Mouse (Mus musculus) layer of hippocampus, adult 11-12 months (tissue): ENCODE results near the gene Syt8.

Source experiments
- DNase-seq: peaks from one replicate; pipeline ENCODE4 v3.0.0; 2022; ENCODE audit warnings: low spot score

Syt8 gene

DNA sequence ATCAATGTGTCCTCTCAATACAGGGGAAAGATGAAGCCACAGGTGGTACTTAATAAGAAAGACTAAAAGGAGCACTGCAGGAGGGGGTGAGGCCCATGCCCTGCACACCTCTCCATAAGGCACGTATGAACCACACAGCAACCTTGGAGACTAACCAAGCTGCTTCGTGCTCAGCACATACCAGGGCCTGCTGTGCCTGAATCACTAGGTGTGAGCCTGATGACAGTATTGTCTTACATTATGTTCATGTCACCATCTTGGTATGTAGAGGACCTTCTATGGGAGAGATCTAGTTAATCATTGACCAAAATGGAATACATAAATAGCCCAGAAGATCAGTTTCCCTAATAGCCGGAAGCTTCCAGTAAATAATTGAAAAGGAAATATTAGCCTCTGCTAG is 25.0 kb upstream of the Syt8 start:
- DNase-seq, result no peak

GRCm38 (mm10) chr7:142413285-142413684 is 21.4 kb upstream of the Syt8 start:
- DNase-seq, result no peak

- no peak for DNase-seq
Measured at GRCm38 (mm10) chr7:142415314-142415713, 19.3 kb upstream of the Syt8 start.

DNA sequence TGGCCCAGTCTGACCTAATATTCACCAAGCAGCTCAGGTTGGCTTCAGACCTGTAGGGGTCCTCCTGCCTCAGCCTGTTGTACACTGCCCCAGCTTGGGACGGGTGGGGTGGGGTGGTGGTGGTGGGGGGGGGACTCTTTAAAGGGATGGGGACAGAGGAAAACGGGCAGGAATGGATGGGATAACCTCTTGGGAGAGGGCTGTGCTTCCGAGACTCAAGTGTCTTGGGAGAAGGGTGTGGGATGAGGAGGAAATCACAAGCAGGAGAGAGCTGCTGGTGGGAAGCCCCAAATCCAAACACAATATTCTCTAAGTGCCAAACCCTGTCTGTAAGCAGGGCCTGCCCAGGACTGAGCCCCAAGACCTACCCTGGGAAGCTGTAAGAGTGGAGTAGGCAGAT is 18.4 kb upstream of the Syt8 start:
- DNase-seq, result no peak

- DNase-seq, result no peak
Measured at GRCm38 (mm10) chr7:142418027-142418426, 16.6 kb upstream of the Syt8 start.

DNA sequence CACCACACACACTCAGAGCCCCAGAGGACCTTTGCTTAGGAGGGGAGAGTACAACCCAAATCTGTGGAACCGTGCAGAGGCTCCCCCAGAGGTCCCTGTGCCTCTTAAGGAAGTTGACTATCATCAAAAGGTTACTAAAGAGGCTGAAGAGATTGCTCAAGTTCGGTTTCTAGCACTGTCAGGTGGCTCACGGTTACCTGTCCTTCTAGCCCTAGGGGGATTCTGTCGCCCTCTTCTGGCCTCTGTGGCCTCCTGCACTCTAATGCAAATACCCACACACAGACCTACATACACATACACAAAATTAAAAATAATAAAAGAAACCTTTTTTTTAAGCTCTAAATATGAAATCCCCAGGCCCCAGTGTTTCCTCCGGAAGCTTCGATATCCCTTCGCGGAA is 16.0 kb upstream of the Syt8 start:
- no peak for DNase-seq

- no peak for DNase-seq
Measured at GRCm38 (mm10) chr7:142419887-142420286, 14.8 kb upstream of the Syt8 start.

DNA sequence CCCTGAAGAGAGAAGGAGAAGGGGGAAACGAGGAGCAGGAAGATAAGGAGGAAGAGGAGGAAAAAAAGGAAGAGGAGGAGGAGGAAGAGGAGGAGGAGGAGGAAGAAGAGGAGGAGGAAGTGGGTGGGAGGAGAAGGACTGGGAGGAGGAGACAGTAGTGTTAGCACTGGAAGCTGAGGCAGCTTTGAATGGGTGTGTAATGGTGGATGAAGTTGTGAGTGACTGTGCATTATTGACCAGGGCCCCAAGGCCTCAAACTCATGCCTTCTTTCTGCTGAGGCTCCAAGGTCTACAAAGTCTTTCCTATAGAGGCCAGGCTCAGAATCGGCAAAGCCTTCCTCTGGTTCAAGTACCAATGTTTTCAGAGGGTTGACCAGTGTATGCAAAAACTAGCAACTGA is 12.8 kb upstream of the Syt8 start:
- DNase-seq, result no peak

DNA sequence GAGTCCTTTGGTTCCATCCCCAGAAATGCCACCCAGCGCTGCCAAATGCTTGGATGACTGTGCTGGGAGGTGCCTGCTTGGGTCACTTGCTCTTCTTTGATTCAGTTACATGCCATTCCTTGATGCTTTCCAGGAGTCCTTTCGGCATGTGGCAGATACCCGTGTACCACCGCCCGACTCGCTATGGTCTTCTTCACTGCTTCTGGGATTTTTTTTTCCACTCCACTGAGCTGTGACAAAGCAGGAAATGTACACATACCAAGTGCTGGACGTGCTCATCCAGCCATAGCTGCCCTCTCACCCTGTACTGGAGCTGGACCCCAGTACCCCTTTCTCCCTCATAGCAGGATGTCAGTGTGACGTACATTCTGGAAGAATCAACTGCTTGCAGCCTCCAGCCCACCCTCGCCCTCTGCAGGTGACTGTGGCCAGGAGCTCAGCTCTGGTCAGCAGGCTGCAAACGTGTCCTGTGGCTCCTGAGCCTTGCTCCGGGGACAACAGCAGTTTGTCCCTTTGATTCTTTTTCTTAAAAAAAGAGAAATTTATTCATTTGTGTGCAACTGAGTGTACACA is 8.9 kb upstream of the Syt8 start:
- no peak for DNase-seq

DNA sequence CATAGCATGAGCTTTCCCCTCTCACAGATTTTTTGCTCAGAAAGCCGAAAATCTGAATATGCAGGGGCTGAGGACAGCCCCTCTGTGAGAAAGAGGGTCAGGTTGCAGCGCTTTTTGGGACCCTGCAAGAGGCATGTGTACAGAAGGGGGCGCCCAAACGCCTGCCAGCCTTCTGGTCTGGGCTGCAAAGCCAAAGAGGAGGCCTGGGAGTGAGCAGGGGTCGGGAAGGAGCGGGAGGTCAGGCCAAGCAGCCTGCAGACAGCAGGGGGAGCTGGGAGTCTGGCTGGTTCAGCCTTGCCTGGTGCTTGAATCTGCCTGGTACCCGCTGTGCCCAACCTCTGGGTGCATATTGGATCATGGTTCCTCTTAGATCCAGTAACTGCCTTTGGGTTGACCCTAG is 6.4 kb upstream of the Syt8 start:
- no peak for DNase-seq

- peak; percentile 41 for DNase-seq
Measured at GRCm38 (mm10) chr7:142430160-142430678, 4.4 kb upstream of the Syt8 start.

DNA sequence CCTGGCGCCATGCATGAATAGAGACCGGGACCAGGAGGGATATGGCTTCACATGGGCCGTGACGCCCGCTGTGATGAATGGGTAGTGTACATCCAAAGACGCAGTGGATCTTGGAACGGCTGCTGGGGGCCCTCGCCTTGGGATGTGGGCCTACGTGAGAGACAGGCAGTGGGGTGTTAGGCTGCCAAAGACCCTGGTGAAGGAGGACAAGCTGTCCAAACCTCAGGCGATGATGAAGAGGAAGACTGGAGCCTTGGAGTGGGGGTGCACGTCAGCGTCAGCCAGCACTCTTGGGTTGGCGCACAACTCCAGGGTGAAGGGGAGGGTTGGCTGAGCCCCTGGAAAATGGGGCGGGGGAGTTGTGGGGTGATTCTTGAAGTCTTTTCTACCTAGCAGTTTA is 3.5 kb upstream of the Syt8 start:
- DNase-seq, result no peak

DNA sequence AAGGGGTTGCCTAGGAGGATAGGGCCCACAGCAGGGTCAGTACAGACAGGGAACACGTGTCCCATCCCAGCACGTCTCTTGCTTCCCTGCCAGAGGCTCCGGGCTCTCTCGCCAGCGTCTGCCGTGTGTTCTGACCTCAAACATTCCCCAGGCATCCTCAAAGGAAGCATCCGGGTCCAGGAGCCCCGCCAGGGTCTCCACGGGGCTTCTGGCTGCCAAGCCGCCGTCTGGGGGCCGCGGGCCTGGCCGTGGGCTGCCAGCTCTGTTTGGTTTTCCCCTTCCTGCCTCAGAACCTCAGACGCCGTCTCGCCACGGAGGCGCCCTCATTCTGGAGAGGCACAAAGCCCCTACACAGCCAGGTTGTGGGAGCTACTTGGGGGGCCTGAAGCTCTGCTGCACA is 1.0 kb upstream of the Syt8 start:
- DNase-seq, result no peak

DNA sequence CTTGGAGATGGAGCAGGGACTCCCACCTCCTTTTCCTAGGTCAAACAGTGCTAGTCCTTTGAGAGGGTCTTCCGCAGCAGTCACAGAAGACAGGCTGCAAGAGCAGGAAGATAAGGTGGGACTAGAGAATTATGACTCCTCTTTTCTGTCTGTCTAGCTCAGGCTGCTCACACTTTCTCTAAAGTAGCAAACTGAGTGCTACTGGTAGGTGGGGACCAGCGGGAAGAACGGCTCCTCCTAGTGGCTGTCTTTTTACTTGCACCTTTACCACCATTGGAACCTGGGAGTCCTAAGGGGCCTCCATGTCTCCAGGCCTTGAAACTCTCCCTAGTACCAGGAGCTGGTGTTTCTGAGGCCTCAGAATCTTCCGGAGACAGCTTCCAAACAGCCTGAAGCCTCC is 874 bp downstream of the Syt8 start:
- peak; percentile 83 for DNase-seq

GRCm38 (mm10) chr7:142437324-142437723 is 2.7 kb downstream of the Syt8 start:
- DNase-seq, result no peak

DNA sequence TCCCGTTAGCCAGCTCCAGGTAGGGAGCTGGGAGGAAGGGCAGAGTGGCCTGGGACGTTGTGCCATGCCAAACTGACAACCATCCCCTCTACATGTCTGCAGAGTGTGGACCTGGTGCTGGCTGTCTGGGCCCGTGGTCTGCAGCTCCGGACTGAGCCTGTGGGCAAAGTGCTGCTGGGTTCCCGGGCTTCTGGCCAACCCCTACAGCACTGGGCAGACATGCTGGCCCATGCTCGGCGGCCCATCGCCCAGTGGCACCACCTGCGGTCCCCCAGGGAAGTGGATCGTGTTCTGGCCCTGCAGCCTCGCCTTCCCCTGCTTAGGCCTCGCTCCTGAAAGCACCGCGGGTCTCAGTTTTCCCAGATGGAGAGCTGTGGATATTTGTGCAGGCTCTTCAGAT is 5.3 kb downstream of the Syt8 start:
- DNase-seq, result no peak

DNA sequence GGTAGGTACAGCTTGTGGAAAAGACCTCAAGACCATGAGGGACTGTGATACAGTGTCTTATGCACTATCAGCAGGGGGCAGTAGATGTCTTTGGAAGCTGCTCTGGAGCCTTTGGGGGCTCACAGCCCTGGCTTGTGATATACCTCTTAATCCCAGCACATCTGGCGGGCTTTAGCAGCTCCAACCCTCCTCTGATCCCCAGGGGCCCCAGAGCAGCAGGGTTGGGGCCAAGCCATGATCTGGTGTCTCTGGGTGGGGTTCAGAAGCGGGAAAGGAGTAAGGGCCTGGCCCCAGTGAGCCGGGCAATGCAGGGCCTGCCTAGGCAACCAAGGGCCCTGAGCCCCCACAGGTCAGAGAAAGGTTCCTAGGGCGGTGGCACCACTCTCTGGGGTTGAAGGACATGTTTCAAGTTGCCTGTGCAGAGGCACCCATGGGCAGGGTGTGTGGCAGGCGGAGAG is 6.0 kb downstream of the Syt8 start:
- DNase-seq, result peak; percentile 56

- no peak for DNase-seq
Measured at GRCm38 (mm10) chr7:142441585-142441984, 6.9 kb downstream of the Syt8 start, which contains the start of gene Tnni2. Gene Tnni2, plus strand, starts transcription at chr7:142441808.

GRCm38 (mm10) chr7:142442081-142442907 is 7.6 kb downstream of the Syt8 start:
- DNase-seq, result no peak

- no peak for DNase-seq
Measured at GRCm38 (mm10) chr7:142442908-142443420, 8.3 kb downstream of the Syt8 start.

DNA sequence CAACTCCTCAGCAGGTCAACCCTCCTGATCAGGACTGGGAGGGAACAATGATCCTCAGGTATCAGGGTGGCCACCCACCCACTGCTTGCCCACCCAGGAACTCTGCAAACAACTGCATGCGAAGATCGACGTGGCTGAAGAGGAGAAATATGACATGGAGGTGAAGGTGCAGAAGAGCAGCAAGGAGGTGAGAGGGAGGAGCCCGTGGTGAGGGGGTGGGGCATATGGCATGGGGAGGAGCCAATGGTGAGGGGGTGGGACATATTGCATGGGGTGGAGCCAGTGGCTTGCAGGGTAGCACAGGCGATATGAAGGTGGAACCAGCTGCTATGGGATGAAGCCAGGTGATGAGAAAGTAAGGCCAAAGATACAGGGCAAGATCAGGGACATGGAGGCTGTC is 8.8 kb downstream of the Syt8 start:
- DNase-seq, result no peak

GRCm38 (mm10) chr7:142444171-142444570 is 9.5 kb downstream of the Syt8 start:
- no peak for DNase-seq

DNA sequence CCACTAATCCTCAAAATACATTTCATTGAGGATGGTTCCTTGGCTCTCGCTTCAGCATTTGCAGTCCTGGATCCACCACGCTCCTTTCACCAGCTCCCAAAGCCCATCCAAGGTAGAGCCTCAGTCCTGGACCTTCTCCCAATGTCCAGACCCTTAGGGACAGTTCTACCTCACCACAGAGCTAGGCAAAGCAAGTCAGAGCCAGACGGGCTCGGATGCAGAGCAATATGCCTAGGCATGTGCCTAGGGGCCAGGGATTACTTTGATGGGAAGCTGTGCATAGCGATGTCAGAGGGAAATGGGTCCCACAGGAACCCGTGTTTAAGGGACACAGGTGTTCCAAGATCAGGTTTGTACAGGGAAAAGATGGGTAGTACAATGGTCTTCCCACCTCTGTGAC is 10.7 kb downstream of the Syt8 start:
- no peak for DNase-seq
